Mouse (Mus musculus): ENCODE measurements around the gene Adck2.
A peak's percentile ranks its signal among the peaks of the same experiment; 100 is the strongest.

The Adck2 gene

GRCm38 (mm10) chr6:39557723-39558261 is 15.9 kb upstream of the Adck2 start, which contains the start of gene Dennd2a:
TSS of gene Dennd2a (minus strand) at chr6:39557867.
- peak; percentile 90 for DNase-seq (ENCODE audit: low read depth, low spot score)

GRCm38 (mm10) chr6:39559276-39559939 is 14.3 kb upstream of the Adck2 start:
- DNase-seq (ENCODE audit: low read depth, low spot score) = no peak

GRCm38 (mm10) chr6:39562166-39563015 is 11.3 kb upstream of the Adck2 start:
- peak; percentile 95 for DNase-seq (ENCODE audit: low read depth, low spot score)

- DNase-seq (ENCODE audit: low read depth, low spot score) = peak; percentile 75
These were observed 6.1 kb upstream of the Adck2 start for GRCm38 (mm10) chr6:39567528-39567927.

- DNase-seq (ENCODE audit: low read depth, low spot score) = no peak
These were observed 3.2 kb upstream of the Adck2 start for GRCm38 (mm10) chr6:39570426-39570825.

GRCm38 (mm10) chr6:39574555-39574869 is 839 bp downstream of the Adck2 start:
- no peak for DNase-seq (ENCODE audit: low read depth, low spot score)

- DNase-seq (ENCODE audit: low read depth, low spot score) = peak; percentile 68
These were observed 1.3 kb downstream of the Adck2 start for GRCm38 (mm10) chr6:39574951-39575350.

GRCm38 (mm10) chr6:39579552-39579951 is 5.9 kb downstream of the Adck2 start:
- no peak for DNase-seq (ENCODE audit: low read depth, low spot score)

GRCm38 (mm10) chr6:39580558-39580957 is 6.9 kb downstream of the Adck2 start:
- DNase-seq (ENCODE audit: low read depth, low spot score) = no peak

- DNase-seq (ENCODE audit: low read depth, low spot score) = no peak
These were observed 7.6 kb downstream of the Adck2 start for GRCm38 (mm10) chr6:39581087-39581784.

GRCm38 (mm10) chr6:39585517-39585916 is 11.8 kb downstream of the Adck2 start, which contains the start of gene Gm42420:
TSS of gene Gm42420 (plus strand) at chr6:39585753.
- DNase-seq (ENCODE audit: low read depth, low spot score) = no peak

- DNase-seq (ENCODE audit: low read depth, low spot score) = no peak
These were observed 17.8 kb downstream of the Adck2 start for GRCm38 (mm10) chr6:39591481-39591880.

GRCm38 (mm10) chr6:39592401-39593214 is 18.9 kb downstream of the Adck2 start, which contains the start of gene Ndufb2:
TSS of gene Ndufb2 (plus strand) at chr6:39592574.
- DNase-seq (ENCODE audit: low read depth, low spot score) = peak; percentile 96

- DNase-seq (ENCODE audit: low read depth, low spot score) = no peak
These were observed 27.2 kb downstream of the Adck2 start for GRCm38 (mm10) chr6:39600851-39601250.

- no peak for DNase-seq (ENCODE audit: low read depth, low spot score)
These were observed 28.2 kb downstream of the Adck2 start for GRCm38 (mm10) chr6:39601828-39602227.

GRCm38 (mm10) chr6:39604565-39604964 is 30.9 kb downstream of the Adck2 start:
- DNase-seq (ENCODE audit: low read depth, low spot score) = no peak

GRCm38 (mm10) chr6:39606056-39606455 is 32.4 kb downstream of the Adck2 start:
- DNase-seq (ENCODE audit: low read depth, low spot score) = no peak

GRCm38 (mm10) chr6:39606862-39607261 is 33.2 kb downstream of the Adck2 start:
- peak; percentile 22 for DNase-seq (ENCODE audit: low read depth, low spot score)

- DNase-seq (ENCODE audit: low read depth, low spot score) = no peak
These were observed 33.7 kb downstream of the Adck2 start for GRCm38 (mm10) chr6:39607365-39607764.

GRCm38 (mm10) chr6:39610207-39610606 is 36.5 kb downstream of the Adck2 start:
- no peak for DNase-seq (ENCODE audit: low read depth, low spot score)

- no peak for DNase-seq (ENCODE audit: low read depth, low spot score)
These were observed 37.6 kb downstream of the Adck2 start for GRCm38 (mm10) chr6:39611296-39611695.

Measured in R1 (cell line).